Mouse (Mus musculus): ENCODE data around the gene Gm17087.

The Gm17087 gene

DNA sequence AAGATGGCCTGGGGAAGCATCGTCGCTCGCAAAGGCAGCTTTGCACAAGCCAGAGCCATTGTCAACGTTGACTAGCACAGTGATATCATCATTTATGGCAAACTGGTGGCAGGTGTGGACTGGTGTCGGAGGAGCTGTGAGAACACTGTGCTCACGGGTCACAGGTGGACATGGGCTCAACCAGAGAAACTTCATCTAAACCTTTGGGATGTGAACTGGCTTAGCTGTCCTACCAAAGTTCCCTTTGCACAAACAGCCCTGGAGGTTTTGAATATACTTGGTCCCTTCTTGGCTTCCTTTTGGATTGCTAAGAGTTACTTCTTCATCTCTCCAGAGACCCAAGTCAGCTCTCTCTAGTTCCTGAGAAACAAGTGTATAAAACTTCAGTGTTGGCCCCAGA is at the start of gene Gm17087:
Gene Gm17087, minus strand, starts transcription at position 101 of the 400 bp plus-strand sequence.
- no peak for DNase-seq (ENCODE audit: low spot score in 2 of 2)

DNA sequence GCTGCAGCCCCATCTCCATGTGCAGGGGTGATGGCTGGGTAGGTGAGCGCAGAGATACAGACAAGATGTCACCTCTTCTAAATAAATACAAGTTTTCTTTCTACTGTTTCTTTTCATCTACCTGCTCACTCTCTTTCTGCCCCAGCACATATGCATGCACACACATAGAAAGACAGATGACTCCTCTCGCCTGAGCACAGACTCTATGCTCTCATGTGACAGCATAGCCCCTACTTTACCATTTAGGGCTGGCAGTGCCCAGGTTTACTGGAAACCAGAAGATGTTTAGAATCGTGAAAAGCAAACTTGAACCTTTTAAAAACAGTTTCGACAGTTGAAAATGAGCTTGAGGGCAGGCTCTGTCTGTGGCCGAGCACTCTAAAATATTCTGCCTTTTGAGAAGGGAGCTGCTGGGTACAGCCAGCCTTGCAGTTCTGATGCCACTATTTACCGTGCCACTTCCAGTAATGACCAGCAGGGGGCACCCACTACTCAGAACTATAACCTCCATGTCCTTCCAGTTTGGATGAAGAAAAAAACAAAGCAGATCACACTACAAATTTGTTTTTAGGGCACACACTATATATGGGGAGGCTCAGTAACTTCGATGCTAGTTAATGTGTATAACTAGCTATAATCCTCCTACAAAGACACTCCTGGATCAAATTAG is 47.3 kb upstream of the Gm17087 start:
- DNase-seq (ENCODE audit: low spot score in 2 of 2) = peak; percentile 49 to 71

DNA sequence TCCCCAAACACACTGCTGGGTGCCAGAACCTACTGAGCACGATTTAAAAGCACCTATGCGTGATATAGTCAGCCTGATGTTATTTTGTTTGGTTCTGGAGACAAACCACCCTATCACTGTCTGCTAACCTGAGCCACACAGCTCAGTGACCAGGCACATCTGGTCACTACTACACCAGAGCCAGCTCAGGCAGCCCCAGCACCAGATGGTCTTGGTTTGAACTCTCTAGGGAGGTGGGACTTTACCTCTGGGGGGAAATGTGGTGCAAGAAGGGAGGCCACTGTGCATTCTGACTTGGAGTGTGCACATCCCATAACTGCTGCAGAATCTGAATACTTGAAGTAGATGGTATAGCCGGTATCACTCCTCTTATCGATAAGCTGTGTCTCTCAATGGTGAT is 45.2 kb upstream of the Gm17087 start:
- no peak for DNase-seq (ENCODE audit: low spot score in 2 of 2)

DNA sequence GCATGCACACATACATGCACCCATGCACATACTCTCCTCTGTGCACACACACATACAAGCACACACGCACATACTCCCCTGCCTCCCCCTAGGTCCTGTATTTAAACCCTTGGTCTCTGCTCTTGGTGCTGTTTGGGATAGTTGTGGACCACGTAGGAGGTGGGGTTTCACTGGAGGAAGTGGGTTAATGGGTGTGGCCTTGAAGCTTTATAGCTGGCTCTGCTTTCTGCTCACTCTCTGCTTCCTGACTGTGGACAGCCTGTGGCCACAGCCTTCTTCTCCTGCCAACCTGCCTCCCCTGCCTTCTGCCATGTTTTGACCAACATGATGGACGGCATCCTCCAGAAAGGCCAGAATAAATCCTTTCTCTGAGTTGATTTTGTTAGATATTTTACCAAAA is 39.9 kb upstream of the Gm17087 start:
- no peak for DNase-seq (ENCODE audit: low spot score in 2 of 2)

DNA sequence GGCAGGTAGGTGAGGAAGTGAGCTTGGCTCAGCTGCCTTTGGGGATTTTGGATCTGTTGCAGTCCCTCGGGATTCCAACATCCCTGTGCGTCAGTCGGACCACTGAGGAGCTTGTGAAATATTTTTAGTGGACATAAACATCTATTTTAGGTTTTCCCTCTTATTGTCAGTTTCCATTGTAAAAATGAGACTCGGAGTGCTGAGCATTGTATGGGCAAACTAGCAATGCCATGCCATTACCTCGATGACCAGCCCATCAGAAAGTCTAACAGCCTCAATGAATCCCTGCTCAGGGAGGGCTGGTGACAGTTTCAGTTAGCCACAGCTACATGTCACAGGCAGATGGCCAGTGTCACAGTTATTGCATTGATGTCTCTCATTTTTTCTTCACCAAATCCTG is 39.2 kb upstream of the Gm17087 start:
- DNase-seq (ENCODE audit: low spot score in 2 of 2) = no peak

DNA sequence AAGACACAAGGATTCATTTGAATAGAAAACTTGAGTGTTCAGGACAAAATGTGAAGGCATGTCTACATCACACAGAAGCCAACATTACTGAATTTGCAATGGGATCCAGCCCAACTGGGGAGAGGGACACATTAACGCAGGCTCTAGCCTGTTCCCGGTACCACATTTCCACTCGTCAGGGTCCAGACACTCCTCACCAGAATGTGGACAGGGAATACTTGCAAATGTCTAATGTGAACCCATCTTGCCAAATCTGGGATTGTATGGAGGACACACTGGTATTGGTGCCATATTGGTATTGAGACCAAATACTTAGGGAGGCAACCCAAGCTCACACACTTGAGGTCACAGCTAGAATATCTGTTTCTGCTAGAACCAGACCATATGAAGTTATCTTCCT is 36.2 kb upstream of the Gm17087 start:
- no peak for DNase-seq (ENCODE audit: low spot score in 2 of 2)

DNA sequence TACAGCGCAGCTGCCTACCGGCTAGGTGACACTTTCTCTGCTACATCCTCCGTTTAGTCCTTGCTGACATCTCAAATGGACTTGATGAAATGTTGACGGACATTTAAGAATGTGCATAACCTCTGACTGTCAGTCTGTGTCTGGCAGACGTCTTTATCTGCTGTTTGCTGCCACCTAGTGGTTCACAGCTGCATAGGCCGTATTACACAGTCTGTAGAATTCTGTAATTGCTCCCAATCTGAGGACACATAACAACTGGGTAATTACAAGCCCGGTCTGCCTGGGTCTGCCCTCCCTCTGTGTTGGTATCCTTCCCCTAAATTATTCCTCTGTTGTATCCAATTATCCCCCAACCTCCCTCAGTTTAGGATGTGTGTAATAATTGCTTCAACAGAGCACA is 31.0 kb upstream of the Gm17087 start:
- DNase-seq (ENCODE audit: low spot score in 2 of 2) = peak; percentile 28 to 58

DNA sequence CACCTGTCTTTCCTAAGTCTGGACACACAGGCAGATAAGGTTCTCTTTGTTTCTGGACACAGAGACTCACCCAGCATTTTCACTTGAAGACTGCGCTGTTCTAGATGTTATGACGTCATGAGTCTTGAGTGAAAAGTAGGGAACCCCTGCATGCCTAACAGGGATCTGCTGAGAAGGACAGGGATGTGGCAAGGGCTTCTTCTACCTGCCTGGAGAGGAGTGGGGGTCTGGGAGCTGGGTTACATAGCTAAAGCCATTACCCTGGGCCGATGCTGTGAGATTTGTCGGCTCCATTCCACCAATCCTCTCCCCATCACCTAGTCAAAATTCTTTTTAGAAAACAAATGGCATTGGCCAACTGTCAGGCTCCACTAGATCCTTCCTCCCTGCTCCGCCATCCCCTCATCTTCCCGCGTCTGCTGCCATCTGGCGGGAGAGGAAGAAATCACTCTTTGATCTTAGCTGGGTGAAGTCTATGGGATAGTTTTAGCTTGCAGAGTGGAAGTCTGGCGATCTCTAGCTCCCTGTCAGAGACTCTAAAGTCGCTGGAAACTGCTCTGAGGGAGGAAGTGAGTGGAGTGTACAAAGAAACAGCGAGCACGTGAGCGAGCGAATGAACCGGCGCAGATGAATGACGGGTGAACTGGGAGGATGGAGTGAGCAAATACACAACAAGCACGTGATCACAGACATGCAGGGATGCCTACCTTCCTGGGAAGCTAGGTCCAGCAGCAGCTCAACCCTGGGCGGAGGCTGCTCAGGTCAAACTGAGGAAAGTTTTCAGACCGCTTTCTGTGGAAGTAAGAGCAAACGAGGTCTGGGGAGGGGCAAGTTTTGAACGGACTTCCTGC is 25.9 kb upstream of the Gm17087 start:
- peak; percentile 24 to 66 for DNase-seq (ENCODE audit: low spot score in 2 of 2)

DNA sequence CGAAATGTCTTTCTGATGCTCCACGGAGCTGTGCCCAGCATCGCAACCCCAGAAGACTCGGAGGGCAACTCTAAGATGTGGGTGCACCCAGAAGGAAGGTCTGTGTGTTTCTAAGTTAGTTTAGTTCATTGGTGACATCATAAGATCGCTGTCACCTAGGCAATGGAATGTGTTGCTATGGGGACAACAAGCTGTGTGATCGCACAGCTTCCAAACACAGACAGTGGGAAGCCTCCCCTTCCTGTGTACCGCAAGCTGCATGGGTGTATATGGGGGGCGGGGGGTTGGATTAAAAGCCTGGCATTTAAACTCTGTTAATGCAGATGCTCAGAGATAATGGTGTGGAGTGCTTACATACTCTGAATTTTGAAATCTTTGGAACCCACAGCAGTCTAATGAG is 14.8 kb upstream of the Gm17087 start:
- no peak for DNase-seq (ENCODE audit: low spot score in 2 of 2)

DNA sequence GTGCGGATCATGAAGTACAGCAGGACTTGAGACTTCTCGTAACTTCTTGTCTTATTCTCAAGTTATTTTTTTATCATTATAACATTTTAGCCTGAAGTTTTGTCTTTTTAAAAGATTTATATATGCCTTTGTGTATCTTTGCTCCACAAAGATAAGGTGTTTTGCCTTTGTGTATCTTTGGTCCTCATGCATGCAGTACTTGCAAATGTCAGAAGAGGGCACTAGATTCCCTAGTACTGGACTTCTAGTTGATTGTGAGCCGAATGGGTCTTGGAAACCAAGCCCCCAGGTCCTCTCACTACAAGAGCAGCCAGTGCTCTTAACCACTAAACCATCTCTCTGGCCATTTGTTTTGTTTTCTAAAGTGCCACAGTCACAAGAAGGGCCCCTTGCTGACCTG is 13.6 kb upstream of the Gm17087 start:
- DNase-seq (ENCODE audit: low spot score in 2 of 2) = no peak

DNA sequence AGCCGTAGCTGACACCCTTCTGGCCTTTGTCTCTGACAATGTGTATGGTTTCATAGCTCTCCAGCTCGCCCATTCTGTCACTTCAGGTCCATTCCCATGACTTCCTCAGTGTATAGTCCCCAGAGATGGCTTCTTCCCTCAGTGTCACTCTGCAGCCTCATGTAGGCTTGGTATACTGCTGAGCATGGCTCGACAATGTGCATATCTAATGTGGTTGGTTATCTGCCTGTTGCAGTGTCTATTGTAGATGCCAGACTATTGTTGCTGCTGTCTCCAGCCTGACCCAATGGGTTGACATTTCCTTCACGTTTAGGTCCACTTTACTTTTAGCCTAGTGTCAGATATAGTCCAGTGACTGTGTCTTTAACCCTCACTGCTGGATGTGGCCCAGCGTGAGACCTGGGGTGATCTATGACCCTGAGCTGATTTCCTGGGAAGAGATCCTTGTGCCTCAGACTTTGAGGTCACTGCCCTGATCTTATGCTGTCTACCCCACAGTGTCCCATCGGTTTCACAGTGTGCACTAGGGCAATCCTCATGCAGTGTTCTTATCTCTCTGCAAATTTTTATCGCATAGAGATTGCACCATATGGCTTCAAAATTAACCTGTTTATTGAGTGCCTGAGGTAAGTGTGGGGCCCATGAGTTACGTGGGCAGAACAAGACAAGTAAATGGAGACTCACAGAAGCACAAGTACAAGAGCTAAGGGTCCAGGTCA is 7.0 kb upstream of the Gm17087 start:
- DNase-seq (ENCODE audit: low spot score in 2 of 2) = no peak

DNA sequence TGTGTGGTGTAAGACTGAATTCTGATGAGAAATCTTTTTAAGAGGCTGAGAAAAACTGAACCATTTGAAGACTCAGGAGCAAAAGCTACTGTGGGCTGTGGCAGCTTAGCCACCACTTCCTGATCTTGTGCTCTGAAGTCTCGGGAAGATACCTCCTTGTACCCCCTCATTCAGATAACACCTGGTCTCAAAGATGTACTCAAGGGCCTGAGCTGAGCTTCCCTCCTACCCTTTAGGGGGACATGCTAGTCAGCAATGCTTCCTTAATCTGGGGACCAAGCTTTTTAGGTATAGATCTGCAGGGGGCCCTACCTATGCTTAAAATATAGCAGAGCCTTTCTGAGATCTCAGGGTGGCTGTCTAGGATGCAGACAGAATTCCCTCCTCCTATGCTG is 3.9 kb downstream of the Gm17087 start:
- no peak for DNase-seq (ENCODE audit: low spot score in 2 of 2)

DNA sequence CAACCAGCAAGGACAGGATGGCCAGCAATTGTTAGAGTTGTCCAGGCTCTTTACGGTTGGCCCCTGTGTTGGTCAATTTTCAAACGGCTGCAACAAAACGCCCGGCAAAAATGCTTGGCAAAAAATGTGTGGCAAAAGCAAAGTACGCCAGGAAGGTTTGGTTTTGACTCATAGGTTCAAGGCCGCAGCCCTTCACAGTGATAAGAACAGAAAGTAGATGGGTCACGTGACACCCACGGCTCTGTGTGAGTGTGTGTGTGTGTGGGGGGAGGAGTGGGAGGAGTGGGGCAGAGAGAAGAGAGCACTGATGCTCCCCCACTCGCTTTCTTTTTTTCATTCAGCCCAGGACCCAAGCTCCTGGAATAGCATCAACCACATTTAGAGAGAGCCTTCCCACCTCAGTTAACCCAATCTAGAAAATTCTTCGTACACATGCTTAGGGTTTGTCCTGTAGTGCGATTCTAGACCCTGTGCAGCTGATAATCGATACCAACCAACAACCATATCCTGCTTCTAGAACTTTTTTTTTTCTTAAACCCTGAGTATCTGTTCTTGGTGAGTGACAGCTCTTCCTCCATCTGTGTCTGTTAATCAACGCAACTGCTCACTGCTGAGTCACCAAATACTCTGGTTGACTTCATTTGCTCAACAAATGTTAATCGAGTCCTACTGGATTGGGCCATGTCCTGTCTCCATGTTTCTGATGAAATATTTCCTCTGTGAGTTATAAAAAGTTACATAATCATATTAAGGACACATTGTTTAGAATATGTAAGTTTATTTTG is 4.5 kb downstream of the Gm17087 start:
- no peak for DNase-seq (ENCODE audit: low spot score in 2 of 2)

DNA sequence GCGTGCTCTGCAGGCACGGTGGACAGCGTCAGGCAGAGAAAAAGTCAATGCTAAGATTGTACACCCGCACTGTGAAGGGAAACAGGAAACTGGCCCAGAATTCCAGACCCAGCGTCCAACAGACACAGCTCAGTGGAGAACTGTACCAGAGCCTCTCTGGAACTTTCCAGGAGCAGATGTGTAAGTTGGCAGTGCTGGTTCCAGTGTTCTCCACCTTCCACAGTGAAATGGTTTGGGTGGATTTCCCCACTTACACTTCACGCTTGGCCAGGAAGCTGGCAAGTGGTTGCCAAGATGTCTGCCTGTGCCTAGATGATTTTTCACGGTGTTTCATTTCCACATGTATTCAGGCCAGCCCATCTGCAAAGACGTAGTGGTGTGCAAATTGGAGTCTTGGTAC is 8.8 kb downstream of the Gm17087 start:
- no peak for DNase-seq (ENCODE audit: low spot score in 2 of 2)

DNA sequence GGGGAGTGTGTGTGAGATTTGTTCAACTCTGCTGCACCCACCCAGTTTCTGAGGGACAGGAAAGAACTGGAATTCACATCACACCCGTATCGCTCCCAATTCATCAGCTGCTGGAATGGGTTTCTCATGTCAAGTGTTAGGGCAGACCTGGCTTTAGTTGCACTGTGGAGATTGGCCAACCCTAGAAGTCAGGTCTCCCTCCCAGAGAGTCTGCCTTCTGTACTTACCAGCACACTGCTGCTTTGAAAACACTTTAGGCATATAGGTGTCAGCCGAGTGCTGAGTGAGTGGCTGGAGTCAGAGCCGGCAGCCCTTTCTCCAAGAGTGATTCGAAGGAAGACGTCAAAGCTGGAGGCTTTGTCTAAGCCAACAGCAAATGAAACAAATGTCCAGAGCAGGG is 10.5 kb downstream of the Gm17087 start:
- DNase-seq (ENCODE audit: low spot score in 2 of 2) = no peak

DNA sequence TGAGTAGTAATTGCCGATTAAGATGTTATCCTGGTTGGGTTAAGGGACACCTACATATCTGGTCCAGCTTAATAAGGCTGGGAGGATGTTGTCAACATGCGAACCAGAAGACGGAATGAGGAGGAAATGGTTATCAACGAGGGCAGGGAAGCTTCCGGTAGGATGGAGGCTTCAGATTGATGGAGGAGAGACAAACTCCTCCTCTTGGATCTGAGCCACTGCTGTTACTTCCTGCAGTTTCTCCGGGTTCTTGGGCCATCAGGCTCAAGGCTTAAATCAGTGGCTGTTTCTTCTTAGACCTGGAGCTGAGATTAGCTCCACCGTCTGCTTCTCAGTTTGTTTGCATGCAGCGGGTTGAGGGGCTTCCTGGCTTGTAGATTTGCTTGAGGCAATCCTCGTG is 11.0 kb downstream of the Gm17087 start:
- no peak for DNase-seq (ENCODE audit: low spot score in 2 of 2)

DNA sequence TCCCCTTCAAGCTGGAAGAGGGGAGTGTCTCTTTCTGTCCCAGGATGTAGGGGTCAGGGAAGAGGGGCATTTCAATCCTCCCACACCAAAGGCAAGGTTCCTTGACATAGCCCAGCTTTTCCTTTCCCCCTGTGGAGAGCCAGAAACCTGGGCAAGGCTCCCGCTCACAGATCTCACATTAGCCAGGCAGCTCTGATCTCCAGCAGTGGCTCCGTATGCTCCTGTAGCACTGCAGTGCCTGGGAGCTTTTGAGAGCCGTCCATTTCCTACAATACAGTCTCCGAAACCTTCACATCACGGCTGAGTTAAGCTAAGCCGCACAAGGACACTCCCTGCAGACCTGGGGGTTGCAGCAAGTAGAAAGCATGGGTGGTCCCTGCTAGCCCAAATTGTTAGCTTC is 12.5 kb downstream of the Gm17087 start:
- no peak for DNase-seq (ENCODE audit: low spot score in 2 of 2)

DNA sequence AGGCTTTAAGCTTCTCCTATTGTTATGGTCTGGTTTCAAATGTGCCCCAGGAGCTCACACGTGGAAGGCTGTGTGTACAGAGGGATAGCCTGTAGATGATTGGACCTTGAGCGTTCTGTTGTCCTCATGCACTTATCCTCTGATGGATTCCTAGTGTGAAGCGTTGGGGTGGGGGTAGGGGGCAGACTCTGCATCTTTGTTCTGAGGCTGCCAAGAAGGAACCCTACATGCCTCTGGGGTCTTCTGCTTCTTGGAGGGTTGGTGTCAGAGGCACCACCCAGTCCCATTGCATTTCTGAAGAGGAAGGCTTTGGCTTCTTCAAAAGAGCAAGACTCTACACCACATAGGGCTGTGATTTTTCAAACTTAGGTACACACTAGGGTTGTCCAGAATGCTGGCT is 13.1 kb downstream of the Gm17087 start:
- DNase-seq (ENCODE audit: low spot score in 2 of 2) = no peak

DNA sequence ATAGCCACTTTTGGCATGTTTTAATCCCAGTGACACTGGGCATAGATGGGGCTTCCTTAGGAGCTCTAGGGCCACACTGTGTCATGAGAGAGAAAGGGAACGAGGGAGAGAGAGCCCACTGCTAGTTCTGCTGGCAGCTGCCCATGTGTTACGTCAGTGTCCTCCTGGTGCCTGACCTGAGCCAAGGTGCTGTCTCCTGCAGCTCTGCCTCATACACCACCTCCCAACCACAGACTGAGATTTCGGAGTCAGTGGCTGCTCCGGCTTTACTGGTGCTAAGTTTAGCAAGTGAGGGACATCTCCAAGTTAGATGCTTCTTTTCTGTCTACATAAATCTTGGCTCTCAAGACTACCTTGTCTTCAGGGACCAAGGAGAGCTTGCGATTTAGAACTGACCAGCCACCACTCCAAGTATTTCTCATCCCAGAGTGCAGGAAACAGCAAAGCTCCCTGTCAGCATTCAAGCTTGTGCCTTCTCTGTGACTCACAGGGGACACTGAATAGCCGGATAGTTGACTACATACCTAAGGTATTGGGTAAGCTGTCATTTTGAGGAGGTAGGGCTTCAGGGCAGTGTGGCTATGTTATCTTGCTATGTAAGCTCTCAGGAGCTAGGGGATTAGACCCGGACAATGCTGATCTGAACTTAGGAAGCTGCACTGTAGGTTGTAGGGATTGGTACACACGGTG is 14.3 kb downstream of the Gm17087 start:
- DNase-seq (ENCODE audit: low spot score in 2 of 2) = no peak

DNA sequence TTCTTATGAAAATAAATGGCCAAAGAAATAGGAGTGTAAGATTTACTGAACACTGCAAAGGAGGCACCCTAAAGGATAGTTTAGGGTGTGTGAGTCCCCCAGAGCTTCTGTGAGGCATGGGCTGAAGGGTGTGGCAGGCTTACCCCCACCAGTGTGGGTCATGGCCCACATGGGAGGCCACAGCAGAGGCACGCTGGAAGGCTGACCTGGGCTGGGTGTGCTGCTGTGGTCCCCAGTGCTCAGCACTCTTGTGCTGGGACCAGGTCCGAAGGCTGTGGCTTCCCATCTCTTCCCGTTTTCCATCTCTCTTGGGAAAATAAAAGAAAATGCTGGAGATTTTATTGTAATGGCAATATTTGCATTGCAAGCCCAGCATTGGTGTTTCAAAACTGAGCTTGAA is 15.1 kb downstream of the Gm17087 start:
- no peak for DNase-seq (ENCODE audit: low spot score in 2 of 2)

DNA sequence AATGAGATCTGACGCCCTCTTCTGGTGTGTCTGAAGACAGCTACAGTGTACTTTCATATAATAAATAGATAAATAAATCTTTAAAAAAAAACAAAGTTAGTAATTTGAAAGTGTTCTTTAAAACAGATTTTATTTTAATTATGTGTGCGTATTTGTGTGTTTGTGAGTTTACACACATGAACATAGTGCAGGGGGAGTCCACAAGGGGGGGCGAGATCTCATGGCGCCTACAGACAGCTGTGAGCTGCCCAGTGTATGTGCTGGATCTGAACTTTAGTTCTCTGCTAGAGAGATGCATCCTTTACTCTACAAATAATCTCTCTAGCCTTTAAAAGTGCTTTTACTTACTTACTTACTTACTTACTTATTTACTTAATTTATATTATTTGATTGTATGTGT is 18.0 kb downstream of the Gm17087 start:
- DNase-seq (ENCODE audit: low spot score in 2 of 2) = no peak

Measured in spleen, postnatal 10 days (tissue).